Mouse (Mus musculus) E14TG2a.4 (cell line): ENCODE results near the gene Cfc1.

ENCODE experiments used
- H3K27me3 ChIP-seq: 2 replicates; pipeline ENCODE4 v1.6.1; 2014; ENCODE audit warnings: low read length, control low read depth; ENCODE audit not compliant: insufficient read depth
- H3K36me3 ChIP-seq: 2 replicates; pipeline ENCODE4 v1.6.1; 2014; ENCODE audit warnings: low read length, control low read depth; ENCODE audit not compliant: insufficient read depth
- H3K4me1 ChIP-seq: replicated peaks from 2 replicates; pipeline ENCODE4 v1.6.1; 2014; ENCODE audit warnings: low read depth, low read length, control low read depth
- H3K4me3 ChIP-seq: replicated peaks from 2 replicates; pipeline ENCODE4 v1.5.1; 2014; ENCODE audit warnings: mild to moderate bottlenecking, low read length
- H3K9me3 ChIP-seq: 2 replicates; pipeline ENCODE4 v1.6.1; 2014; ENCODE audit warnings: low read length, control low read depth
- CTCF ChIP-seq: conservative IDR thresholded peaks from 2 replicates; pipeline ENCODE4 v1.5.1; 2014; ENCODE audit warnings: low read length
- NANOG ChIP-seq: IDR thresholded peaks from 2 replicates; pipeline ENCODE4 v1.6.1; 2014; ENCODE audit warnings: borderline replicate concordance, low read length, mixed read lengths
- POU5F1 ChIP-seq: IDR thresholded peaks from 2 replicates; pipeline ENCODE4 v1.6.1; 2014; ENCODE audit warnings: low read length, borderline replicate concordance

Gene Cfc1

GRCm38 (mm10) chr1:34536291-34536766 lies 881 bp downstream of the Cfc1 start:
- H3K4me1 ChIP-seq = peaks cover 41% of the 10 kb centered on the region
- no peaks in the 10 kb centered on the region for H3K36me3 ChIP-seq
- TF ChIP-seq CTCF = no peak
- TF ChIP-seq NANOG = no peak
- TF ChIP-seq POU5F1 = no peak
- H3K9me3 ChIP-seq = no peaks in the 10 kb centered on the region
- H3K27me3 ChIP-seq = peaks cover 30% of the 10 kb centered on the region
- H3K4me3 ChIP-seq = peak overlapping the region; percentile 74

DNA sequence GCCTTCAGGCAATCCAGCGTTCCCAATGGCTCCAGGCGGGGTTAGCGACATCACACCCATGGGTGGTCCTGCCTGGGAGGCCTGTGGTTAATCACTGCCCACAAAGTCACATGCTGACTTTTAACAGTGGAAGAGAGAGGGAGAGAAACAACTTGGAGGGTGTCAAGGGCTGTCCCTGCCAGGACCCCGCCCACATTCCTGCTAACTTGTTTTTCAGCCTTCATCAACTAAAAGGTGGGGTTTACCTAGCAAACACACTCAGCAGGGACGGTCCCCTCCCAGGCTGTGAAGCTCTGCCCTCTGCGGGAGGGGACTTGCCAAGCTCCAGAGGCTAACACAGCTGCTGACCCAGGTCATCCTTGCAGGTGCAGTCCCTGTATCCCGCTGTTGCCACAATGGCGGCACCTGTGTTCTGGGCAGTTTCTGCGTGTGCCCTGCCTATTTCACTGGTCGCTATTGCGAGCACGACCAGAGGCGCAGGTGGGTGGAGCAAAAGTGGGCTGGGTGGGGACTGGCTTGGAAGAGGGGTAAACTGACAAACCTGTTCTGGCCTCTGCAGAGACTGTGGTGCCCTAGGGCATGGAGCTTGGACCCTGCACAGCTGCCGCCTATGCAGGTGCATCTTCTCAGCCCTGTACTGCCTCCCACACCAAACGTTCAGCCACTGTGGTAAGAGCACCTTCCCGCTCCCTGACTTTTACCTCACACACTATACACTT lies 1.5 kb downstream of the Cfc1 start:
- Histone ChIP-seq H3K9me3 (no peaks in the 10 kb centered on the region), H3K4me1 (peaks cover 41% of the 10 kb centered on the region), H3K27me3 (peaks cover 30% of the 10 kb centered on the region), H3K36me3 (no peaks in the 10 kb centered on the region), H3K4me3 (peak overlapping the region; percentile 74)
- TF ChIP-seq POU5F1 = no peak
- no peak for TF ChIP-seq CTCF
- TF ChIP-seq NANOG = no peak

DNA sequence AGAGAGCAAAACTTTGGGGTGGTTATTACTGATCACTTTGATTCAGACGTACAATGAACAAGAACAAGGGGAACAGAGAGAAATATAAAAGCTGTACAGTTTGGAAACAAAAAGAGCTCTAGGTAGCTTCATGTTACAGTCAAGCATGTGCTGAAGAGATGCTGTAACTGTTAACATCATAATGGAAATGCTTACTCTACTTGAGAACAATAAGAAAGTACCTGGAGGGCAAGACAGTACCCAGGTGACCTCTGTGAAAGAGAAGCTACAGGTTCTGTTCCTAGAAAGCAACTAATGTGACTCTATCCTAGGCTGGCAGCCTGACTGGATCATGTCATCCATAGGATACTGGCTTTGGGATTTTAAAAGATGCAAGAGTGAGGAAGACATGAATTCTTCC lies 11.6 kb downstream of the Cfc1 start:
- no peak for TF ChIP-seq POU5F1
- TF ChIP-seq NANOG = peak; percentile 55; the same call in 1 of the 2 replicates
- H3K4me3 ChIP-seq = no peak overlapping the region
- H3K9me3 ChIP-seq = no peaks in the 10 kb centered on the region
- no peaks in the 10 kb centered on the region for H3K36me3 ChIP-seq
- peaks cover 23% of the 10 kb centered on the region for H3K4me1 ChIP-seq
- H3K27me3 ChIP-seq = peaks cover 6% of the 10 kb centered on the region; the same call in 1 of the 2 replicates

GRCm38 (mm10) chr1:34553690-34554089 lies 18.2 kb downstream of the Cfc1 start:
- peaks cover 9% of the 10 kb centered on the region; the same call in 1 of the 2 replicates for H3K27me3 ChIP-seq
- no peaks in the 10 kb centered on the region for H3K36me3 ChIP-seq
- H3K4me3 ChIP-seq = no peak overlapping the region
- no peak for TF ChIP-seq CTCF
- H3K9me3 ChIP-seq = no peaks in the 10 kb centered on the region
- no peaks in the 10 kb centered on the region for H3K4me1 ChIP-seq

DNA sequence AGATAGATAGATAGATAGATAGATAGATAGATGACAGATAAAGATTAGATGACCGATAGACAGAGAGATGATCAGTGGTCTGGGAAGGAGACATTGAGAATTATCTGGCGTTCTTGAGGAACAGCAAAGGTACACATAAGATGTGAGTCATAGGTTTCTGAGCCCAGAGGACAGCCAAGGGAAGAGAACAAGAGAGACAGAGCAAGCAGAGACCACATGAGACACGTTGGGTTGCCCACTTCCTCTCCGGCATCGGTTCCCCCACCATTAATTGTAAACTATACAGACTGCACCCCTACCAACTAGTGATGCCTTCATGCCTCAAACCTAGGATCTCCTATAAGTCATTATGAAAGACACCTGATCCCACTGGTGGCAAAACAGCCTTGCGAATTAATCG lies 18.8 kb downstream of the Cfc1 start:
- H3K9me3 ChIP-seq = no peaks in the 10 kb centered on the region
- peaks cover 9% of the 10 kb centered on the region; the same call in 1 of the 2 replicates for H3K27me3 ChIP-seq
- H3K4me3 ChIP-seq = no peak overlapping the region
- H3K4me1 ChIP-seq = no peaks in the 10 kb centered on the region
- TF ChIP-seq NANOG (no peak), CTCF (no peak), POU5F1 (no peak)
- no peaks in the 10 kb centered on the region for H3K36me3 ChIP-seq

- H3K4me1 ChIP-seq = peaks cover 12% of the 10 kb centered on the region
- peak within 1 kb of the TSS; percentile 29; the same call in 1 of the 2 replicates for H3K4me3 ChIP-seq
- H3K27me3 ChIP-seq = peaks cover 18% of the 10 kb centered on the region
- no peak for TF ChIP-seq NANOG
- TF ChIP-seq CTCF = no peak
- no peak for TF ChIP-seq POU5F1
- peaks cover 7% of the 10 kb centered on the region; the same call in 1 of the 2 replicates for H3K9me3 ChIP-seq
- H3K36me3 ChIP-seq = no peaks in the 10 kb centered on the region
Measured at GRCm38 (mm10) chr1:34560843-34561242, 25.4 kb downstream of the Cfc1 start, which contains the start of gene Prss40. Prss40 (minus strand) TSS chr1:34560943.

DNA sequence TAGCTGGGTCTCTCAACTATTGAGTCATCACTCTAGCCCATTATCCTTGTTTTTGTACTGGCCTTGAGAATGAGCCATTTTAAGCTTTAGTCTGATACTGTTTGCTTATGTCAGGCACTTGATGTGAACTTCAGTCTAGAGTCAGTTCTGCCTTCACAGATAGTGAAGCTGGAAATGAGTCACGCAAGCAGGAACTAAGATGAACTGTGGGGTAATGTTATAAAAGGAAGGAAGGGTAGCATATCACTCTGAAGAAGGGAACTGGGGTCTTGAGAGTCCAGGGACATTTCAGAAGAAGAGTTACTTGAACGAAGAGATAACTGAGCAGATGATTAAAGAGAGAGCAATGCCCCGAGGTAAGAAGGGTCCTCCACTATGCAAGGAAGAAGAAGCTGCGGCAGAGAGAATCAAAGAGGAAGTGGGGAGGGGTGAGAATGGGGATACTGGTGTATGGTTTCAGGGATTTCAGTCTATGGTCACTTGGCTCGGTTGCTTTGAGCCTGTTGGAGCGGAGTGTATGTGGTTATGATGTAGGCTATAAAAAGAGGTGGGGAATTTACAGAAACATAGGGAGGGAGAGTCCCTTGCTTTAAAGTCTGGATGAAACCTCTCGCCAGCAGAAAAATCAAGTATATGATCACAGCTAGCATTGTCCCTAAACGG lies 29.1 kb downstream of the Cfc1 start:
- H3K4me1 ChIP-seq = peaks cover 15% of the 10 kb centered on the region
- TF ChIP-seq CTCF (no peak), NANOG (no peak), POU5F1 (no peak)
- H3K9me3 ChIP-seq = peaks cover 7% of the 10 kb centered on the region; the same call in 1 of the 2 replicates
- H3K4me3 ChIP-seq = no peak overlapping the region
- peaks cover 13% of the 10 kb centered on the region for H3K27me3 ChIP-seq
- no peaks in the 10 kb centered on the region for H3K36me3 ChIP-seq

DNA sequence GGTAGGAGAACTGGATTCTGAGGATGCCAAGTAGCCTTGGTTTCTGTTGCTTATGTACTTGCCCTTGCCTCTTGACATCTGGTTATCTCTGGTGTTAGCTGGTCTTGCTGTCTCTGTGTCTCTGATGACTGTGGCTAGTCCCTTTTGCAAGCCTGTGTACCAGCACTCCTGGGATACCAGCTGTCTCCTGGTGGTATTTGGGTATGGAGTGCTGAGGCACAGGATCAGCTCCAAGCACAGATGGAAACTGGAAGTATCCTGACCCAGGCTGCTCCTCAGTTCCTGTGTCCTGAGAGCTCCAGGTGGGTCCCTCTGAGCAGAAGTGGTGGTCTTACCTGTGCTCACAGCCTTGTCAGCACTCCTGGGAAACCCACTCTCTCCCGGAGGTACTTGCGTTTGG lies 32.7 kb downstream of the Cfc1 start:
- H3K4me3 ChIP-seq = no peak overlapping the region
- no peaks in the 10 kb centered on the region for H3K27me3 ChIP-seq
- peaks cover 7% of the 10 kb centered on the region; the same call in 1 of the 2 replicates for H3K9me3 ChIP-seq
- peaks cover 20% of the 10 kb centered on the region for H3K4me1 ChIP-seq
- H3K36me3 ChIP-seq = no peaks in the 10 kb centered on the region
- TF ChIP-seq NANOG (no peak), CTCF (no peak), POU5F1 (no peak)

DNA sequence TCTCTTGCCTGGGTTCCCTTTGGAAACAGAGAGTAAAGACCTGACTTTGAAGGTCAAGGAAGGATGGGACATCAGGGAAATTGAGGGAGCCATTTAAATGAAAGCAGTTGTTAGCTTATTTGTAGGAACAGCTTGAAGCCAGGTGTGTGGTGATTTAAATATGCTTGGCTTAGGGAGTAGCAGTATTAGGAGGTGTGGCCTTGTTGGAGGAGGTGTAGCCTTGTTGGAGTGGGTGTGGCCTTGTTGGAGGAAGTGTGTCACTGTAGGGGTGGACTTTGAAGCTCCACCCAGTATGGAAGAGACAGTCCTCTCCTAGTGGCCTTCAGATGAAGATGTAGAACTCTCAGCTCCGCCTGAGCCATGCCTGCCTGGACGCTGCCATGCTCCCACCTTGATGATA lies 34.4 kb downstream of the Cfc1 start:
- Histone ChIP-seq H3K27me3 (no peaks in the 10 kb centered on the region), H3K4me1 (peaks cover 24% of the 10 kb centered on the region), H3K36me3 (no peaks in the 10 kb centered on the region), H3K9me3 (0 out of 2 replicates have a peak, but pooled peaks cover under 1% of the 10 kb centered on the region), H3K4me3 (no peak overlapping the region)
- TF ChIP-seq CTCF = no peak
- TF ChIP-seq NANOG = no peak
- no peak for TF ChIP-seq POU5F1
